Mouse (Mus musculus) mouse embryonic stem cell (cell line): ENCODE results near the gene Thy1.

Source experiments
- in situ Hi-C, 2 experiments: fragments of 300-500 bp; cut with MboI; formaldehyde crosslinking; loops; 1 replicate in 1 of 2; 3 replicates in 1 of 2; pipeline ENCODE4 v1.14.3; 2019 to 2020; ENCODE audit warnings: low sequenced_read_pairs in 2 of 2, low pct_unique_long_range_greater_than_20kb in 1 of 2, mixed read lengths in 1 of 2; ENCODE audit not compliant: unreplicated experiment in 1 of 2

Thy1 gene

GRCm38 (mm10) chr9:44042836-44043707 lies at the start of gene Thy1:
Gene Thy1 (plus strand): TSS chr9:44043384.
- in situ Hi-C loops: no loop called here

DNA sequence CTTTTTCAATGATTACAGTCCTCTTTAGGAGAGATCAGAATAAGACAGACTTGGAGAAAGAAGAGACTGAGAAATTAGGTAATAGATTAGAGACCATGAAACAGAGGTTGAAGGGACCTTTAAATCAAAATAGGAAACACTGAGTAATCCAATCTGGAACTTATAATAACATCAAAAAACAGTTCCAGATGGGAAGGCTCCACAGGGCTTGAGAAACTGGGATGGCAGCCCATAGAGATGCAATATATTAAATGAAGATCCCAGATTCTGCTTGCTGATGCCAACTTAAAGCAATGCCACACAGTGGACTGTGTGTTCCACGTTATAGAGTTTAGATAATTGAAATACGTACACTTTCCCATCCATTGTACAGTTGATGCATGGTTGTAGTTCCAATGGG lies 45.5 kb upstream of the Thy1 start:
- in situ Hi-C loops: loop anchor here in 1 of 2 experiments (10.0 to 25.0 kb wide), 2 partner anchors 57 to 265 kb away; partner anchors contain the start of genes Nlrx1 and Pdzd3

DNA sequence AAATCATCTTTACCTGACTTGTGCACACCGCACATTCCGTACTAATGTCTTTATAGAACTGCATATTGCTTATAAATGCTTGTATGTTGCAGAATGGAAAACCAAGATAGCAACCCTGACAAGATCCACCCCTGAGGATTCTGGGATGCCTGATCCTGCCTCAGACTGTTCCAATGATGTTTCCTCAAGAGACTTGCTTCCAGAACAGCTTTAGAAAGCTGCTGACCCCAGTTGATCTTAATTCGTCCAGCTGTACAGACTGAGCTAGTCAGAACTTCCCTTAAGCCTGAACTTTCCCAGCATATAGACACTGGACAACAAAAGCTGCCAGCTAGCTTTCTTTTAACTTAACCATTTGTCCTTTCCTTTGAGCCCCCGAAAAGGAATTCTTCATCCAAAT lies 44.3 kb upstream of the Thy1 start:
- in situ Hi-C loops: loop anchor here in 1 of 2 experiments (10.0 to 25.0 kb wide), 2 partner anchors 56 to 263 kb away; partner anchors contain the start of genes Nlrx1 and Pdzd3

DNA sequence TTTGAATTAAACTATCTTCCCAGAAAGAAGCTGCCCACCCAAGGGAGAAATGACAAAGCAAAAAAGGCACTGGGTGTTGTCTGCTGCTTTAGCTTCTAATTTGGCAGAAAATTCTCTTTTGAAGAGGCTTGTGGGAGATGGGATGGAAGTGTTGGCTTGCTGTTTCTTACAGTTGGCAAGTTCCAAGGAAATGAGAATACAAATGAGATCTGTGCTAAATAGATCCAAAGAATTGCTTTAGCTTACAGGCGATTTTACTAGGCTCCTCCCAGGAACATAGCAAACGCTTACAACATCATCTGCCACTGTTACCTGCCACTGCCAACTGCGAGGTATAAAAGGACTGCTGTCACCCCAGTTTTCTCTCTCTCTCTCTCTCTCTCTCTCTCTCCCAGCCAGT lies 38.8 kb upstream of the Thy1 start:
- in situ Hi-C loops: no loop called here

- in situ Hi-C loops: no loop called here
Observed at GRCm38 (mm10) chr9:44005305-44005704, 37.9 kb upstream of the Thy1 start.

DNA sequence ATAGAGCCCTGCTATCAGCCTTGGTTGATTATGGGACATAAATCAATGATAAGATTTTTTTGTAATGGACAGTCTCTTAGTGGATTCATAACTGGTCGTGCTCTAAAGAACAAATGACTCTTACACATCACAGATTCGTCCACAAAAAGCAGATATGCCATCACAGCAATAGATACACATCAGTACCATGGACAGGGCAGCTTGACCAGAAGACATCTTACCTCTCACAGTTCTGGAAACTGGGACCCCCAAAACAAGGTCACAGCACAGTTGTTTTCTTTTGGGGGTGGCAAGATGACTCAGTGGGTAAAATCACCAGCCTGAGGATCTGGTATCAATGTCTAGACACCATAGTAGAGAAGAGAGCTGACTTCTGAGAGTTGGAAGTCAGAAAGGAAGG lies 35.9 kb upstream of the Thy1 start:
- in situ Hi-C loops: no loop called here

- in situ Hi-C loops: no loop called here
Observed at GRCm38 (mm10) chr9:44007991-44008390, 35.2 kb upstream of the Thy1 start.

DNA sequence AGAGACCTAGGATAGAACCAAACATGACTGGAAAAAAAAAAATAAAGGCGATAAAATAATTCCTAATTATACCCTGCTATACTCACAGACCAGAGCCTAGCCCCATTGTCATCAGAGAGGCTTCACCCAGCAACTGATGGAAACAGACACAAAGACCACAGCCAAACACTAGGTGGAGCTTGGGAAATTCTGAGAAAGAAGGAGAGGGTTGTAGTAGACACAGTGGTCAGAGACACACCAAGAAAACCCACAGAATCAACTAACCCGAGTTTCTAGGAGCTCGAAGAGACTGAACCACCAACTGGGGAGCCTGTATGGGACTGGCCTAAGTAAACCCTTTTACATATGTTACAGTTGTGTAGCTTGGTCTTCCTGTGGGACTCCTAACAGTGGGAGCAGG lies 32.3 kb upstream of the Thy1 start:
- in situ Hi-C loops: no loop called here

- in situ Hi-C loops: no loop called here
Observed at GRCm38 (mm10) chr9:44011668-44012067, 31.5 kb upstream of the Thy1 start.

GRCm38 (mm10) chr9:44012164-44012563 lies 31.0 kb upstream of the Thy1 start:
- in situ Hi-C loops: no loop called here

DNA sequence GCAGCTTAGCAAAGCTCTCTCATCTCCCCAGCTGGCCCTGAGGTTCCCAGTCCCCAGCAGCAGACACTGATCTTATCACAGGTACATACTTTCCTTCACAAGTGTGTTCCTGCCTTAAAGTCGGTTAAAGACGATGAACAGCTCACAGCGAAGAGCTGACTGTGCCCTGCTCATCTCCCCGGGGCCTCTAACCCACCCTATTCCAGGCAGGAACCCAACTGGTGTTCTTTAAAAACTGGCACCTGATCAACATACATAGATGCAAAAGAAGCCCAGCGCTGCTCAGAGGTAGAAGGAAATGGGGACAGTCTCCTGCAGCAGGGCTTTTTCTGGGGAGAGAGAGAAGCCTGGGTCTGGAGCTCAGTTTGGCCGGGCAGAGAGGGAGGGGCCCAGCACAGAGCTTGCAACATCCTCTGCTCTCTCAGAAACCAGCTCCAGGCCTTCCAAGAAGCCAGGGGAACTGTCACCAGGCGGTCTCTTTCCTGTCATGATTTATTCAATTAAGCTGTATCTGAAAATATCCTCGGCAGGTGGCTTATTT lies 30.4 kb upstream of the Thy1 start:
- in situ Hi-C loops: no loop called here

GRCm38 (mm10) chr9:44013781-44014180 lies 29.4 kb upstream of the Thy1 start:
- in situ Hi-C loops: no loop called here

DNA sequence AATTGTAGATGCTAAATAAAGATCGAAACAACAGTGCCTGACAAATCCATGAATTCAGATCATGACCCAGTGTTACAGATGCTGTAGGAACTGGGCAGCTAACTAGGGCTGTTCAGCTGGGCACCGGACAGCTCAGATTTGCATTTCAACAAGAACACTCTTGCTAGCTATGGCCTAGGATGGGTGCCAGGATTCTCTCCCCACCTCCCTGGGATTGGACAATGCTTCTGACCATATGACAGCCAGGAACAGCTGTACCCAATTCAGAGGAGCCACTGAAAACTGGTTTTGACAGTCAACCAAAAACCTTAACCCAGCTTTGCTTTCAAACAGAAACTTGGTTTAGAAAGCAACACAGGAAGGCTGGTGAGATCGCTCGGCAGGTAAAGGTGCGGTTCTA lies 26.9 kb upstream of the Thy1 start:
- in situ Hi-C loops: no loop called here

DNA sequence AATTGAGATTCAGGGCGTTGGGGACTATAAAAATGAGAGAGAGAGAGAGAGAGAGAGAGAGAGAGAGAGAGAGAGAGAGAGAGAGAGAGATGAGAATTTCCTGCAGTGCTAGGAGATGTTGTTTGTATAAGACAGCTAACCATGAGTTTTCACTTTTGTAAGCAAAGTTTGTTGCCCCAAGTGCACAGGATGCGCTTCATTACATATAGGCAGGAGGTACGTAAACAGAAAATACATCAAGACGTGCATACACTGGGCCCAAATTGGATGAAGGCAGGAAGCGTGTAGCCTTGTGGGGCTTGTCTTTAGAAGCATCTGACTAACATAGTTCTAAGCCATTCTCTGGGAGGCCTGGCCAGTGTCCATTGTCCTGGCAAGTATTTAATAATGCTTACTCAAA lies 25.3 kb upstream of the Thy1 start:
- in situ Hi-C loops: no loop called here

GRCm38 (mm10) chr9:44020001-44020400 lies 23.2 kb upstream of the Thy1 start:
- in situ Hi-C loops: no loop called here

DNA sequence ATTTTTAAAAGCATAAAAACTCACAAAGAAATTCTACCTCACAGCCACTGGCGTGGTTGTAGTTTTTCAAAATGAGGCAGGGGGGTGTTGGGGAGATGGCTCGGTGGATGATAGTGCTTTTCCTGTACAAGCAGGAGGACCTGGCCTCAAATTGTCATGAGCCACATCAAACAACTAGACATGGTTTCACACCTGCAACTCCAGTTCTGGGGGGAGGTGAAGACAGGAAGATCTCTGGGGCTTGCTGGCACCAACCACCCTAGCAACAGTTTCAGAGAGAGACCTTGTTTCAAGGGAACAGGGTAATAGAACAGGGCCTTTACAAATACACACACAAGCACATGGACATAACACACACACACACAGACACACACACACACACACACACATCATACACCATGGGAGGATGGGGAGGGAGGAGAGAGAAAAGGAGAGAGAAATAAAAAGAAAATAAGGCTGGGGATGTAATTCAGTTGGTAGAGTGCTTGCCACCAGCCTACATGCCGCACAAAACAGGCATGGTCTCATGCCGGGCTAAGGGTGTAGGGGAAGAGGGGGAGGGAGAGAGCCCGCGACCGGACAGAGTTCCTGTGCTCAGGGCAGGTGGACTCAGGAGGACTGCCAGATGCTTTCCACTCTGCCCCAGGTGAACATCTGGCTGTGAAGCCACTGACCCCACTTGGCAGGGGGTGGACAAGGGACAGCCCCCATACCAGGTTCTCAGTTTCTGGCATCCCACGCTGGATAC lies 20.9 kb upstream of the Thy1 start:
- in situ Hi-C loops: no loop called here

GRCm38 (mm10) chr9:44024096-44024495 lies 19.1 kb upstream of the Thy1 start:
- in situ Hi-C loops: no loop called here

DNA sequence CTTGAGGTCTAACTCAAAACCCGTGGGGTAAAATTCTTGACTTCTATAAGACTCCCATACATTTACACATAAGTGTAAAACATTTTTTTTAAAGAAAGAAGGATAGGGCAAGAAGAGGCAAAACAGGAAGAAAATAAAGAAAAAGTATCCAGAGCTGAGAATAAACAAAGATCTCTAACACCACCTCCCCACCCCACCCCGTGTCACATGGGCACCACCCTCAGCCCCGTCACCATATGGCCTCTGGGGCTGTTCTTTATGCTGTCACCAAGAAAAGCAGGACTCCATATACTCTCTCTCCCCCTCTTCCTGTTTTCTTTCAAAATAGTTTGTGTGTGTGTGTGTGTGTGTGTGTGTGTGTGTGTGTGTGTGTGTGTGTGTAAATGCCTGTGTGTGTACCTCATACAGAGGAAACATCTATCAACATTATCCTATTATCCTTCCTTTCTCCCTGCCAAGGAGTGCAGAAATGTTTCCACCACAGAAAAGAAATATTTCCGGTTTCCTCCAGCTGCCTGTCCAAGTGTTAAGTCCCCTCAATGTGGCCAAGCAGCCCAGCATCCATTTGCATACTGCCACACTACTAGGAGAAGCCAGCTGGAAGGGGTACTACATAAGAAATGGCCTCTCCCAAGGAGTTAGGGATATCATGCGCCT lies 13.5 kb upstream of the Thy1 start:
- in situ Hi-C loops: no loop called here

GRCm38 (mm10) chr9:44030646-44031045 lies 12.5 kb upstream of the Thy1 start:
- in situ Hi-C loops: no loop called here
